In the genomic region with DNA sequence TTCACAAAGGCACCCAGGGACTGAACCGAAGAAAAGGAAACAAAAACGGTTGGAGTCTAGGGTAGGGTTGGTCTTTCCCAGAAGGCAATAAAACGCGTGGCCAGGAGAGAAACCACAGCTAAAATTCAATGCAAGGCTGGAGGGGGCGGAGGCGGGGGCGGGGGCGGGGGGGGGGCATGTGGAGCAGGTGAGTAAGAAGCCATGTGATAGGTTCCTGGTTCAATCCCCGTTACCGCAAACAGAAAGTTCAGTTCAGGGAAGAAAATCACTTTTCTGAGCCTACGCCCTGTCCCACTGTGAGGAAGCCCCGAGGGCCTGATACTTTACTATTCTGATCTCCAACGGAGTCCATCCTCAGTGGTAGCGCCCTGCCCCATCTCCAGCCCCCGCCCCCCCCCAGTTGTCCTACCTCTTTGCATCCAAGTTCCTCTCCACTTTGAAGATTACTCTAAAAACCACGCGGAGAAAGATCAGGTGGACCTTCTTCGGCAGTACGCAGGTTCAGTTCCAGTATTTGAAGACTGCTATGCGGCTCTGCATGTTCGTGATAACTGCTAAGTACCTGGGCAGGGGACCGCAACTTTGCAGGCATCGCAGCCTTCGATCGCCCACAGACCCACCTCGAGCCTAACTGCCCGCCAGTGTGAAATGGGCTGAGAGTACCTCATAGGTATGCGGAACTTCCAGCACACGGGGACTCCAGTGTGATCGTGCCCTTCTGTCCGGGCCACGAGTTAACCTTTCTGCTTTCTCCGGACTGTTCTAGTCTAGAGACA, we compare ENCODE assay signal across 8 mouse cellular contexts.
A peak's percentile ranks its signal among the peaks of the same experiment; 100 is the strongest.
DNase-seq lines count a peak whose midpoint lies in the region; ATAC-seq lines count a peak whose summit lies in the region.

No protein-coding gene starts in this region.

- no peak overlapping the region for H3K27ac ChIP-seq in heart, embryonic 15.5 days
- H3K27ac ChIP-seq in hindbrain, embryonic 16.5 days (ENCODE audit: low read depth, low read length), result no peak overlapping the region
- no peak overlapping the region for H3K27ac ChIP-seq in midbrain, embryonic 11.5 days (ENCODE audit: low read depth, low read length)

- H3K4me2 ChIP-seq in heart, embryonic 15.5 days, result peak overlapping the region; percentile 62
- H3K4me2 ChIP-seq in hindbrain, embryonic 16.5 days (ENCODE audit: low read length), result peak overlapping the region; percentile 40
- H3K4me2 ChIP-seq in midbrain, embryonic 11.5 days, result peak overlapping the region; percentile 30

- H3K4me1 ChIP-seq in heart, embryonic 15.5 days (replicated peaks), result peaks cover 7% of the 10 kb centered on the region
- peaks cover 12% of the 10 kb centered on the region for H3K4me1 ChIP-seq in hindbrain, embryonic 16.5 days (ENCODE audit: control insufficient read depth, insufficient read depth, low read depth, low read length)
- peaks cover 8% of the 10 kb centered on the region for H3K4me1 ChIP-seq in midbrain, embryonic 11.5 days (ENCODE audit: control insufficient read depth, insufficient read depth, low read length)

- 14% methylated on average over 33 of the region's 33 CpGs for WGBS in heart, embryonic 15.5 days
- WGBS in hindbrain, embryonic 16.5 days, result 15% methylated on average over 32 of the region's 33 CpGs
- WGBS in midbrain, embryonic 11.5 days, result 13% methylated on average over 33 of the region's 33 CpGs

- H3K4me3 ChIP-seq in heart, embryonic 15.5 days, result peak overlapping the region; percentile 33
- peak overlapping the region; percentile 6 for H3K4me3 ChIP-seq in hindbrain, embryonic 16.5 days (ENCODE audit: low read length)
- peak overlapping the region; percentile 12 for H3K4me3 ChIP-seq in midbrain, embryonic 11.5 days (ENCODE audit: low read depth, low read length)

- DNase-seq in heart, adult 8-10 months (ENCODE audit: low spot score), result no peak
- peak; percentile 25 for DNase-seq in ZHBTc4 (ENCODE audit: low read depth, low spot score)
- DNase-seq in midbrain, embryonic 11.5 days (ENCODE audit: low spot score, missing footprints), result peak; percentile 84
- DNase-seq in layer of hippocampus, postnatal 36 days, result no peak
- no peak for DNase-seq in right cerebral cortex, postnatal 25 days
- DNase-seq in cerebellum, postnatal 25 days, result no peak

- no peak for ATAC-seq in heart, embryonic 15.5 days (replicated peaks; ENCODE audit: insufficient number of reproducible peaks, insufficient read depth, low FRiP score, low read depth)
- 0 out of 2 replicates have a peak, but pooled peaks have one; percentile 7 for ATAC-seq in hindbrain, embryonic 16.5 days
- ATAC-seq in midbrain, embryonic 11.5 days (ENCODE audit: low FRiP score), result peak; percentile 53

- H3K9me3 ChIP-seq in heart, embryonic 15.5 days (replicated peaks), result no peaks in the 10 kb centered on the region
- H3K9me3 ChIP-seq in hindbrain, embryonic 16.5 days (ENCODE audit: control insufficient read depth, low read length), result no peaks in the 10 kb centered on the region
- H3K9me3 ChIP-seq in midbrain, embryonic 11.5 days (ENCODE audit: control insufficient read depth, low read length), result no peaks in the 10 kb centered on the region

- H3K36me3 ChIP-seq in heart, embryonic 15.5 days, result no peaks in the 10 kb centered on the region
- no peaks in the 10 kb centered on the region for H3K36me3 ChIP-seq in hindbrain, embryonic 16.5 days (ENCODE audit: control insufficient read depth, insufficient read depth, low read length)
- H3K36me3 ChIP-seq in midbrain, embryonic 11.5 days (ENCODE audit: control insufficient read depth, insufficient read depth, low read length), result no peaks in the 10 kb centered on the region

- H3K9ac ChIP-seq in heart, embryonic 15.5 days, result no peak overlapping the region; the same call in 1 of the 2 replicates
- H3K9ac ChIP-seq in hindbrain, embryonic 16.5 days (ENCODE audit: low read depth, low read length), result no peak overlapping the region
- no peak overlapping the region; the same call in none of the 2 replicates for H3K9ac ChIP-seq in midbrain, embryonic 11.5 days (ENCODE audit: low read length)

- peaks cover 13% of the 10 kb centered on the region; the same call in 1 of the 2 replicates for H3K27me3 ChIP-seq in heart, embryonic 15.5 days
- no peaks in the 10 kb centered on the region for H3K27me3 ChIP-seq in hindbrain, embryonic 16.5 days (replicated peaks; ENCODE audit: control insufficient read depth, insufficient read depth, low read length)
- no peaks in the 10 kb centered on the region; the same call in 1 of the 2 replicates for H3K27me3 ChIP-seq in midbrain, embryonic 11.5 days (ENCODE audit: control insufficient read depth, insufficient read depth, low read length)

Comparison
In these comparisons a context has a peak if more than half of its experiments do, and no peak if none do; other contexts are left out.
1. DNase-seq: peak in ZHBTc4 (single experiment) and midbrain, embryonic 11.5 days (single experiment); none in heart, adult 8-10 months (single experiment), layer of hippocampus, postnatal 36 days (0 of 2), right cerebral cortex, postnatal 25 days (single experiment) and cerebellum, postnatal 25 days (0 of 2).
2. Peak in every context shown above with its lines, with median percentiles within 50 percentile points of each other: H3K4me2 ChIP-seq and H3K4me3 ChIP-seq.